Mouse (Mus musculus) embryonic facial prominence, embryonic 10.5 days (tissue): ENCODE data around the gene Ric8b. TPM values are rescaled to one million over a fixed set of nuclear protein-coding genes. Genes with fewer than 3 reads are reported as not detected.
A peak's percentile ranks its signal among the peaks of the same experiment; 100 is the strongest.

Experiments used
- DNase-seq: peaks from one replicate; pipeline ENCODE4 v3.0.0-alpha.2; 2017; ENCODE audit warnings: low spot score
- H3K27ac ChIP-seq: fragments of 300-500 bp; sonication (generic); replicated peaks from 2 replicates; pipeline ENCODE4 v1.5.1; 2016; ENCODE audit warnings: mild to moderate bottlenecking
- H3K27me3 ChIP-seq: fragments of 300-500 bp; sonication (generic); replicated peaks from 2 replicates; pipeline ENCODE4 v1.6.1; 2016; ENCODE audit warnings: low read depth, mild to moderate bottlenecking; ENCODE audit not compliant: poor library complexity, severe bottlenecking
- H3K36me3 ChIP-seq: fragments of 300-500 bp; sonication (generic); replicated peaks from 2 replicates; pipeline ENCODE4 v1.6.1; 2016; ENCODE audit warnings: mild to moderate bottlenecking, moderate library complexity
- H3K4me1 ChIP-seq: fragments of 300-500 bp; sonication (generic); 2 replicates; pipeline ENCODE4 v1.6.1; 2016
- H3K4me3 ChIP-seq: fragments of 300-500 bp; sonication (generic); 2 replicates; pipeline ENCODE4 v1.5.1; 2016; ENCODE audit warnings: mild to moderate bottlenecking, moderate library complexity
- H3K9me3 ChIP-seq: fragments of 300-500 bp; sonication (generic); 2 replicates; pipeline ENCODE4 v1.6.1; 2016; ENCODE audit warnings: mild to moderate bottlenecking
- WGBS: fragments of 180-500 bp; shearing (Covaris S2); methylation state at CpG from one replicate; pipeline ENCODE4 v1.1.7; 2016; 5-methylcytosine and 5-hydroxymethylcytosine counted together
- polyA plus RNA-seq: library from polyadenylated mRNA; unstranded; fragments of >200 nt; fragmentation: Nextera tagmentation; extraction: Ambion mirVana; gene quantifications from 2 replicates; pipeline ENCODE4 v1.2.1, GENCODE M21; 2016

Gene Ric8b
- polyA plus RNA-seq, 1 experiment from 2014 or later, result 27.7 TPM

- Histone ChIP-seq H3K27ac (no peak overlapping the region; the same call in 1 of the 2 replicates), H3K36me3 (peaks cover 41% of the 10 kb centered on the region), H3K27me3 (no peaks in the 10 kb centered on the region), H3K4me1 (peaks cover 4% of the 10 kb centered on the region; the same call in 1 of the 2 replicates), H3K9me3 (no peaks in the 10 kb centered on the region), H3K4me3 (no peak overlapping the region)
- no peak for DNase-seq
- 73% methylated on average over 10 of the region's 10 CpGs for WGBS
Measured at GRCm38 (mm10) chr10:84997571-84998224, 80.3 kb downstream of the Ric8b start.

- WGBS, result 91% methylated on average over 1 of the region's 1 CpGs
- peaks cover 37% of the 10 kb centered on the region for H3K36me3 ChIP-seq
- no peaks in the 10 kb centered on the region for H3K9me3 ChIP-seq
- DNase-seq, result no peak
- H3K4me3 ChIP-seq, result no peak overlapping the region
- H3K4me1 ChIP-seq, result peaks cover 4% of the 10 kb centered on the region; the same call in 1 of the 2 replicates
- no peaks in the 10 kb centered on the region for H3K27me3 ChIP-seq
- H3K27ac ChIP-seq, result no peak overlapping the region
Measured at GRCm38 (mm10) chr10:84998225-84998579, 80.8 kb downstream of the Ric8b start.

GRCm38 (mm10) chr10:85001920-85002319 is 84.5 kb downstream of the Ric8b start:
- Histone ChIP-seq H3K27ac (no peak overlapping the region), H3K4me1 (peaks cover 7% of the 10 kb centered on the region; the same call in 1 of the 2 replicates), H3K36me3 (peaks cover 24% of the 10 kb centered on the region), H3K27me3 (0 out of 2 replicates have a peak, but pooled peaks cover 3% of the 10 kb centered on the region), H3K9me3 (no peaks in the 10 kb centered on the region), H3K4me3 (no peak overlapping the region)
- no peak for DNase-seq
- WGBS, result 89% methylated on average over 7 of the region's 7 CpGs

GRCm38 (mm10) chr10:85003190-85004026 is 86.0 kb downstream of the Ric8b start:
- no peak for DNase-seq
- Histone ChIP-seq H3K4me1 (peaks cover 9% of the 10 kb centered on the region; the same call in 1 of the 2 replicates), H3K9me3 (no peaks in the 10 kb centered on the region), H3K27me3 (0 out of 2 replicates have a peak, but pooled peaks cover 3% of the 10 kb centered on the region), H3K27ac (no peak overlapping the region), H3K36me3 (peaks cover 20% of the 10 kb centered on the region), H3K4me3 (no peak overlapping the region)
- WGBS, result 92% methylated on average over 7 of the region's 7 CpGs

GRCm38 (mm10) chr10:85006573-85007310 is 89.3 kb downstream of the Ric8b start:
- Histone ChIP-seq H3K36me3 (peaks cover 40% of the 10 kb centered on the region), H3K27me3 (peaks cover 11% of the 10 kb centered on the region; the same call in 1 of the 2 replicates), H3K4me3 (no peak overlapping the region), H3K9me3 (no peaks in the 10 kb centered on the region), H3K4me1 (peaks cover 16% of the 10 kb centered on the region; the same call in 1 of the 2 replicates), H3K27ac (no peak overlapping the region)
- WGBS, result 83% methylated on average over 7 of the region's 7 CpGs
- no peak for DNase-seq

- DNase-seq, result no peak
- Histone ChIP-seq H3K36me3 (peaks cover 37% of the 10 kb centered on the region), H3K27ac (no peak overlapping the region), H3K4me3 (no peak overlapping the region), H3K27me3 (peaks cover 11% of the 10 kb centered on the region; the same call in 1 of the 2 replicates), H3K4me1 (peaks cover 16% of the 10 kb centered on the region), H3K9me3 (no peaks in the 10 kb centered on the region)
- 75% methylated on average over 11 of the region's 11 CpGs for WGBS
Measured at GRCm38 (mm10) chr10:85007861-85008840, 90.7 kb downstream of the Ric8b start.

GRCm38 (mm10) chr10:85011066-85011465 is 93.7 kb downstream of the Ric8b start:
- 80% methylated on average over 2 of the region's 2 CpGs for WGBS
- Histone ChIP-seq H3K4me3 (no peak overlapping the region), H3K4me1 (peaks cover 28% of the 10 kb centered on the region), H3K36me3 (peaks cover 39% of the 10 kb centered on the region), H3K27me3 (peaks cover 11% of the 10 kb centered on the region; the same call in 1 of the 2 replicates), H3K9me3 (no peaks in the 10 kb centered on the region), H3K27ac (no peak overlapping the region)
- DNase-seq, result no peak

GRCm38 (mm10) chr10:85013464-85013863 is 96.0 kb downstream of the Ric8b start:
- Histone ChIP-seq H3K27me3 (peaks cover 7% of the 10 kb centered on the region; the same call in 1 of the 2 replicates), H3K4me1 (peaks cover 18% of the 10 kb centered on the region; the same call in 1 of the 2 replicates), H3K4me3 (no peak overlapping the region), H3K36me3 (peaks cover 61% of the 10 kb centered on the region), H3K9me3 (no peaks in the 10 kb centered on the region), H3K27ac (no peak overlapping the region)
- WGBS, result 18% methylated on average over 1 of the region's 1 CpGs
- peak; percentile 58 for DNase-seq

GRCm38 (mm10) chr10:85013924-85014428 is 96.6 kb downstream of the Ric8b start:
- H3K9me3 ChIP-seq, result no peaks in the 10 kb centered on the region
- H3K4me3 ChIP-seq, result no peak overlapping the region
- H3K4me1 ChIP-seq, result peaks cover 14% of the 10 kb centered on the region; the same call in 1 of the 2 replicates
- H3K27me3 ChIP-seq, result peaks cover 7% of the 10 kb centered on the region; the same call in 1 of the 2 replicates
- DNase-seq, result no peak
- H3K27ac ChIP-seq, result no peak overlapping the region
- 72% methylated on average over 8 of the region's 8 CpGs for WGBS
- H3K36me3 ChIP-seq, result peaks cover 66% of the 10 kb centered on the region

GRCm38 (mm10) chr10:85014456-85014976 is 97.1 kb downstream of the Ric8b start:
- WGBS, result 55% methylated on average over 9 of the region's 9 CpGs
- Histone ChIP-seq H3K27me3 (peaks cover 7% of the 10 kb centered on the region; the same call in 1 of the 2 replicates), H3K4me1 (peaks cover 14% of the 10 kb centered on the region; the same call in 1 of the 2 replicates), H3K27ac (no peak overlapping the region), H3K9me3 (no peaks in the 10 kb centered on the region), H3K4me3 (no peak overlapping the region), H3K36me3 (peaks cover 68% of the 10 kb centered on the region)
- no peak for DNase-seq
